Comparison of ENCODE assay signal across 8 mouse cellular contexts in genomic region chr13:91462395-91462794, GRCm38 (mm10). TPM values are rescaled to one million over a fixed set of nuclear protein-coding genes. Genes with fewer than 3 reads are reported as not detected.
DNase-seq lines count a peak whose midpoint lies in the region; ATAC-seq lines count a peak whose summit lies in the region.

No protein-coding gene starts in this region.

- no peak for DNase-seq in lung, postnatal 4 days
- DNase-seq in embryonic facial prominence, embryonic 10.5 days (ENCODE audit: low spot score) = no peak
- DNase-seq in left cerebral cortex, postnatal 36 days (ENCODE audit: low spot score in 2 of 2) = no peak
- DNase-seq in left cerebral cortex, adult 11 months (ENCODE audit: low spot score) = no peak
- no peak for DNase-seq in layer of hippocampus, postnatal 25 days (ENCODE audit: extremely low spot score in 1 of 2, low spot score in 1 of 2)

- H3K27me3 ChIP-seq in lung, embryonic 15.5 days = no peaks in the 10 kb centered on the region
- H3K27me3 ChIP-seq in embryonic facial prominence, embryonic 10.5 days (replicated peaks; ENCODE audit: low read depth, poor library complexity, severe bottlenecking) = no peaks in the 10 kb centered on the region
- H3K27me3 ChIP-seq in hindbrain, embryonic 16.5 days (replicated peaks; ENCODE audit: control insufficient read depth, insufficient read depth, low read length) = no peaks in the 10 kb centered on the region
- no peaks in the 10 kb centered on the region for H3K27me3 ChIP-seq in neural tube, embryonic 13.5 days

- peak overlapping the region; percentile 76 for H3K9ac ChIP-seq in lung, embryonic 15.5 days
- H3K9ac ChIP-seq in hindbrain, embryonic 16.5 days (ENCODE audit: low read depth, low read length) = peak overlapping the region; percentile 88
- H3K9ac ChIP-seq in neural tube, embryonic 13.5 days = peak overlapping the region; percentile 89

- no peaks in the 10 kb centered on the region for H3K9me3 ChIP-seq in lung, embryonic 15.5 days
- no peaks in the 10 kb centered on the region for H3K9me3 ChIP-seq in embryonic facial prominence, embryonic 10.5 days
- no peaks in the 10 kb centered on the region for H3K9me3 ChIP-seq in hindbrain, embryonic 16.5 days (ENCODE audit: control insufficient read depth, low read length)
- no peaks in the 10 kb centered on the region for H3K9me3 ChIP-seq in neural tube, embryonic 13.5 days

- H3K4me3 ChIP-seq in lung, embryonic 15.5 days = peak overlapping the region; percentile 93
- peak overlapping the region; percentile 98 for H3K4me3 ChIP-seq in embryonic facial prominence, embryonic 10.5 days
- peak overlapping the region; percentile 96 for H3K4me3 ChIP-seq in hindbrain, embryonic 16.5 days (ENCODE audit: low read length)
- peak overlapping the region; percentile 94 for H3K4me3 ChIP-seq in neural tube, embryonic 13.5 days

- intact Hi-C loops in left cerebral cortex, postnatal 36 days (cut with DNase I) = loop anchor here (10.0 kb wide), 2 partner anchors 418 to 498 kb away; no protein-coding TSS in a partner anchor

- no peaks in the 10 kb centered on the region for H3K36me3 ChIP-seq in lung, embryonic 15.5 days
- no peaks in the 10 kb centered on the region for H3K36me3 ChIP-seq in embryonic facial prominence, embryonic 10.5 days (replicated peaks)
- H3K36me3 ChIP-seq in hindbrain, embryonic 16.5 days (ENCODE audit: control insufficient read depth, insufficient read depth, low read length) = no peaks in the 10 kb centered on the region
- no peaks in the 10 kb centered on the region for H3K36me3 ChIP-seq in neural tube, embryonic 13.5 days

- WGBS in lung, embryonic 15.5 days = 3% methylated on average over 2 of the region's 2 CpGs
- 3% methylated on average over 2 of the region's 2 CpGs for WGBS in embryonic facial prominence, embryonic 10.5 days
- WGBS in hindbrain, embryonic 16.5 days = 9% methylated on average over 2 of the region's 2 CpGs
- 0% methylated on average over 2 of the region's 2 CpGs for WGBS in neural tube, embryonic 13.5 days

- ATAC-seq in lung, embryonic 15.5 days (ENCODE audit: borderline replicate concordance, extremely low read depth, low FRiP score, low TSS enrichment) = no peak
- no peak for ATAC-seq in hindbrain, embryonic 16.5 days
- no peak for ATAC-seq in neural tube, embryonic 13.5 days (ENCODE audit: low read depth)

- H3K27ac ChIP-seq in lung, embryonic 15.5 days = no peak overlapping the region
- peak overlapping the region; percentile 98 for H3K27ac ChIP-seq in embryonic facial prominence, embryonic 10.5 days (replicated peaks)
- peak overlapping the region; percentile 97 for H3K27ac ChIP-seq in hindbrain, embryonic 16.5 days (ENCODE audit: low read depth, low read length)
- H3K27ac ChIP-seq in neural tube, embryonic 13.5 days (replicated peaks) = no peak overlapping the region

- peaks cover 19% of the 10 kb centered on the region for H3K4me1 ChIP-seq in lung, embryonic 15.5 days
- peaks cover 42% of the 10 kb centered on the region for H3K4me1 ChIP-seq in embryonic facial prominence, embryonic 10.5 days
- H3K4me1 ChIP-seq in hindbrain, embryonic 16.5 days (ENCODE audit: control insufficient read depth, insufficient read depth, low read depth, low read length) = peaks cover 16% of the 10 kb centered on the region
- peaks cover 43% of the 10 kb centered on the region for H3K4me1 ChIP-seq in neural tube, embryonic 13.5 days (replicated peaks)

- H3K4me2 ChIP-seq in lung, embryonic 15.5 days = peak overlapping the region; percentile 80
- H3K4me2 ChIP-seq in hindbrain, embryonic 16.5 days (ENCODE audit: low read length) = peak overlapping the region; percentile 85
- H3K4me2 ChIP-seq in neural tube, embryonic 13.5 days = peak overlapping the region; percentile 86

RNA-seq across cellular contexts. Expression of gene Ssbp2, which starts 2.3 kb away (rescaled TPM):
- polyA plus RNA-seq in lung, embryonic 15.5 days (2015; fragmentation: Nextera tagmentation; extraction: Ambion mirVana) = 96.1 and 97.9 TPM in 2 replicates
- polyA plus RNA-seq in embryonic facial prominence, embryonic 10.5 days (2016; fragmentation: Nextera tagmentation; extraction: Ambion mirVana) = 142 and 160 TPM in 2 replicates
- polyA plus RNA-seq in hindbrain, embryonic 16.5 days (2015; fragmentation: Nextera tagmentation; extraction: Ambion mirVana) = 197 and 209 TPM in 2 replicates
- 162 and 172 TPM in 2 replicates for polyA plus RNA-seq in neural tube, embryonic 13.5 days (2015; fragmentation: Nextera tagmentation; extraction: Ambion mirVana)
- total RNA-seq in left cerebral cortex, postnatal 36 days (2021) = 100 to 1,000 TPM; 152 to 159 TPM
- 100 to 1,000 TPM; 102 to 121 TPM for total RNA-seq in layer of hippocampus, postnatal 25 days (2021)

Comparison
In these comparisons a context has a peak if more than half of its experiments do, and no peak if none do; other contexts are left out.
1. H3K27ac ChIP-seq: peak in embryonic facial prominence, embryonic 10.5 days (single experiment) and hindbrain, embryonic 16.5 days (single experiment); none in lung, embryonic 15.5 days (single experiment) and neural tube, embryonic 13.5 days (single experiment).
2. Peak in every context shown above with its lines, with median percentiles within 50 percentile points of each other: H3K4me2 ChIP-seq, H3K4me3 ChIP-seq and H3K9ac ChIP-seq.